Comparison of ENCODE assay signal across 24 mouse cellular contexts in the genomic region with DNA sequence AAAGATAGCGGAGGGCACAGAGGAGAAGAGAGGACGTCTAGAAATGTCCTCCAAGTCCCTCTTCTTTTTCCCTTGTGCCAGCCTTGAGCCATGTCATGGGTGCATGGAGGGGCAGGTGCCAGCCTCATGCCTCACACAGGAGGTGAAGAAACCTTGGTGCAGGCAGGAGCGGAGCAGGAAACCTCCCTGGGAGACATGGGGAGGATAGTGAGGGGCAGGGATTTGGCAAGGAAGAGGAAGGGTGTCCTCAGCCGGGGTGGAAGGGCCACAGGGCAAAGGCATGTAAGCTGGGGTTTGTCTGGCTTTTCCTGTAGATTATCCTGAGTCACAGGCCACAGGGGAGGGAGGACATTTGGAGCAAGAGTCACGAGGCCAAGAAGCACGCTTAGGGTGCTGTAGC. TPM values are rescaled to one million over a fixed set of nuclear protein-coding genes. Genes with fewer than 3 reads are reported as not detected.
DNase-seq lines count a peak whose midpoint lies in the region; ATAC-seq and TF ChIP-seq lines count a peak whose summit lies in the region.
"Had no signal": no experiment of that assay in that cellular context is flagged by ENCODE, and none has a peak within 500 bp of the region (broad histone marks: within the 10 kb centered on the region; RNA-seq: fewer than 3 reads in every experiment).

No protein-coding gene starts in this region.

- 83% methylated on average over 6 of the region's 6 CpGs for WGBS in kidney, embryonic 16.5 days
- 55% methylated on average over 6 of the region's 6 CpGs for WGBS in hindbrain, postnatal 0 days

- 0 out of 2 replicates have a peak overlapping the region, but pooled peaks have one; percentile 6 for H3K9ac ChIP-seq in kidney, embryonic 16.5 days (replicated peaks; ENCODE audit: low read length)
- no peak overlapping the region for H3K9ac ChIP-seq in hindbrain, postnatal 0 days (replicated peaks; ENCODE audit: low read length)
- H3K9ac ChIP-seq: embryonic facial prominence, embryonic 12.5 days; forebrain, embryonic 12.5 days; liver, embryonic 15.5 days; lung, embryonic 15.5 days; neural tube, embryonic 12.5 days; stomach, embryonic 15.5 days had no signal

- H3K4me1 ChIP-seq in kidney, embryonic 16.5 days (ENCODE audit: insufficient read depth, low read length), result peaks cover 8% of the 10 kb centered on the region; the same call in 1 of the 2 replicates
- peaks cover 4% of the 10 kb centered on the region for H3K4me1 ChIP-seq in hindbrain, postnatal 0 days (ENCODE audit: insufficient read depth, low read length)
- H3K4me1 ChIP-seq: embryonic facial prominence, embryonic 12.5 days; neural tube, embryonic 12.5 days had no signal

- H3K27ac ChIP-seq in gastrocnemius, adult 2 months, result peak overlapping the region; percentile 94
- no peak overlapping the region for H3K27ac ChIP-seq in kidney, embryonic 16.5 days (ENCODE audit: low read length)
- H3K27ac ChIP-seq in hindbrain, postnatal 0 days, result peak overlapping the region; percentile 67; the same call in 1 of the 2 replicates
- no peak overlapping the region for H3K27ac ChIP-seq in left cerebral cortex, adult 2 months
- H3K27ac ChIP-seq: embryonic facial prominence, embryonic 12.5 days; forebrain, embryonic 12.5 days; heart, embryonic 10.5 days; liver, embryonic 15.5 days; lung, embryonic 15.5 days; neural tube, embryonic 12.5 days; stomach, embryonic 15.5 days had no signal

- DNase-seq in adrenal gland, postnatal 14 days, result peak; percentile 38
- DNase-seq in adrenal gland, postnatal 36 days, result no peak
- DNase-seq in gastrocnemius, adult 2 months, result peak; percentile 47
- no peak for DNase-seq in gastrocnemius, postnatal 36 days
- DNase-seq in kidney, postnatal 14 days, result no peak
- no peak for DNase-seq in hindbrain, postnatal 0 days (ENCODE audit: low spot score)
- no peak for DNase-seq in left cerebral cortex, adult 2 months (ENCODE audit: extremely low spot score in 1 of 2, low spot score in 2 of 2)
- DNase-seq: layer of hippocampus, postnatal 36 days; liver; lung, postnatal 4 days; midbrain, embryonic 14.5 days; right cerebral cortex, adult 18-20 months; thymus, postnatal 25 days had no signal

- intact Hi-C loops in gastrocnemius, adult 2 months (cut with DNase I), result no loop called here
- intact Hi-C loops in gastrocnemius, postnatal 36 days (cut with DNase I), result no loop called here
- intact Hi-C loops in left cerebral cortex, adult 2 months (cut with DNase I), result no loop called here

- H3K4me2 ChIP-seq in kidney, embryonic 16.5 days (replicated peaks; ENCODE audit: low read depth, low read length), result no peak overlapping the region
- H3K4me2 ChIP-seq in hindbrain, postnatal 0 days (ENCODE audit: low read depth, low read length), result no peak overlapping the region
- H3K4me2 ChIP-seq: embryonic facial prominence, embryonic 12.5 days; forebrain, embryonic 12.5 days; liver, embryonic 15.5 days; lung, embryonic 15.5 days; neural tube, embryonic 12.5 days; stomach, embryonic 15.5 days had no signal

- no peak for TF ChIP-seq CTCF in gastrocnemius, adult 2 months (IDR thresholded peaks at IDR 0.05)
- TF ChIP-seq CTCF in hindbrain, postnatal 0 days (IDR thresholded peaks at IDR 0.05; ENCODE audit: low read depth), result no peak
- no peak for TF ChIP-seq CTCF in left cerebral cortex, adult 2 months (IDR thresholded peaks at IDR 0.05)

- H3K36me3 ChIP-seq in kidney, embryonic 16.5 days (ENCODE audit: insufficient read depth, low read length), result no peaks in the 10 kb centered on the region
- no peaks in the 10 kb centered on the region for H3K36me3 ChIP-seq in hindbrain, postnatal 0 days (ENCODE audit: insufficient read depth, low read length)
- H3K36me3 ChIP-seq: embryonic facial prominence, embryonic 12.5 days; forebrain, embryonic 12.5 days; heart, embryonic 10.5 days; liver, embryonic 15.5 days; lung, embryonic 15.5 days; neural tube, embryonic 12.5 days; stomach, embryonic 15.5 days had no signal

- no peak for ATAC-seq in kidney, embryonic 16.5 days (ENCODE audit: low FRiP score, low TSS enrichment)
- no peak for ATAC-seq in hindbrain, postnatal 0 days
- ATAC-seq: CD4-positive, CD25-positive, alpha-beta regulatory T cell, adult 4 months had no signal

- H3K27me3 ChIP-seq in kidney, embryonic 16.5 days (ENCODE audit: insufficient read depth, low read length), result 0 out of 2 replicates have a peak, but pooled peaks cover 3% of the 10 kb centered on the region
- no peaks in the 10 kb centered on the region for H3K27me3 ChIP-seq in hindbrain, postnatal 0 days (ENCODE audit: insufficient read depth, low read length)
- H3K27me3 ChIP-seq: stomach, embryonic 15.5 days had no signal

- peak overlapping the region; percentile 88 for H3K4me3 ChIP-seq in gastrocnemius, adult 2 months
- no peak overlapping the region for H3K4me3 ChIP-seq in kidney, embryonic 16.5 days (ENCODE audit: low read length)
- no peak overlapping the region for H3K4me3 ChIP-seq in hindbrain, postnatal 0 days (ENCODE audit: low read length)
- H3K4me3 ChIP-seq in left cerebral cortex, adult 2 months, result no peak overlapping the region
- H3K4me3 ChIP-seq: embryonic facial prominence, embryonic 12.5 days; erythroblast, embryonic 14.5 days; forebrain, embryonic 12.5 days; heart, embryonic 10.5 days; liver, embryonic 15.5 days; lung, embryonic 15.5 days; neural tube, embryonic 12.5 days; stomach, embryonic 15.5 days had no signal

- no peaks in the 10 kb centered on the region for H3K9me3 ChIP-seq in kidney, embryonic 16.5 days (ENCODE audit: low read length)
- H3K9me3 ChIP-seq in hindbrain, postnatal 0 days (ENCODE audit: low read length), result no peaks in the 10 kb centered on the region
- H3K9me3 ChIP-seq: embryonic facial prominence, embryonic 12.5 days; forebrain, embryonic 12.5 days; heart, embryonic 10.5 days; liver, embryonic 15.5 days; lung, embryonic 15.5 days; neural tube, embryonic 12.5 days; stomach, embryonic 15.5 days had no signal

RNA-seq across cellular contexts. Expression of a gene that starts 3.6 kb away (rescaled TPM):
- total RNA-seq in adrenal gland, postnatal 14 days (2021), result 2.3 and 2.8 TPM in 2 replicates
- total RNA-seq in adrenal gland, postnatal 36 days (2021), result 1 to 10 TPM; 1.2 to 1.3 TPM
- 10 to 100 TPM; 37.9 to 49.6 TPM for total RNA-seq in gastrocnemius, adult 2 months (2021)
- total RNA-seq in gastrocnemius, postnatal 36 days (2021), result 10 to 100 TPM; 33.5 to 35.9 TPM
- polyA plus RNA-seq in kidney, embryonic 16.5 days (2015; fragmentation: Nextera tagmentation; extraction: Ambion mirVana), result 0.82 and 1.2 TPM in 2 replicates
- total RNA-seq in hindbrain, postnatal 0 days (2014; rRNA removed), result 12.5 and 27.7 TPM in 2 replicates
- polyA plus RNA-seq in hindbrain, postnatal 0 days (2015; fragmentation: Nextera tagmentation; extraction: Ambion mirVana), result 10.9 and 11.2 TPM in 2 replicates
- total RNA-seq in left cerebral cortex, adult 2 months (2021), result 1 to 10 TPM; 4.3 to 4.4 TPM
- polyA plus RNA-seq: erythroblast, embryonic 14.5 days had no signal

RNA-seq across cellular contexts. Expression of a gene that starts 5.9 kb away (rescaled TPM):
- total RNA-seq in adrenal gland, postnatal 14 days (2021), result 23.1 and 23.9 TPM in 2 replicates
- total RNA-seq in adrenal gland, postnatal 36 days (2021), result 10 to 100 TPM; 15.6 to 16.1 TPM
- 10 to 100 TPM; 11.6 to 14.4 TPM for total RNA-seq in gastrocnemius, adult 2 months (2021)
- 10 to 100 TPM in 1 of 2 experiments, 1 to 10 TPM in 1; 9.3 to 11.2 TPM for total RNA-seq in gastrocnemius, postnatal 36 days (2021)
- polyA plus RNA-seq in kidney, embryonic 16.5 days (2015; fragmentation: Nextera tagmentation; extraction: Ambion mirVana), result 12.6 and 13.2 TPM in 2 replicates
- total RNA-seq in hindbrain, postnatal 0 days (2014; rRNA removed), result 14.8 and 18.1 TPM in 2 replicates
- polyA plus RNA-seq in hindbrain, postnatal 0 days (2015; fragmentation: Nextera tagmentation; extraction: Ambion mirVana), result 13.6 and 16.4 TPM in 2 replicates
- 10 to 100 TPM; 18.6 to 21.5 TPM for total RNA-seq in left cerebral cortex, adult 2 months (2021)

RNA-seq across cellular contexts. Expression of a gene that starts 48.2 kb away (rescaled TPM):
- 20.5 and 63.5 TPM in 2 replicates for total RNA-seq in adrenal gland, postnatal 14 days (2021)
- 10 to 100 TPM; 31.7 to 31.8 TPM for total RNA-seq in adrenal gland, postnatal 36 days (2021)
- total RNA-seq in gastrocnemius, adult 2 months (2021), result 100 to 1,000 TPM in 1 of 2 experiments, 10 to 100 TPM in 1; 25.7 to 113 TPM
- total RNA-seq in gastrocnemius, postnatal 36 days (2021), result 10 to 100 TPM in 1 of 2 experiments, 1 to 10 TPM in 1; 3.9 to 32.3 TPM
- polyA plus RNA-seq in kidney, embryonic 16.5 days (2015; fragmentation: Nextera tagmentation; extraction: Ambion mirVana), result 19.5 and 19.9 TPM in 2 replicates
- 2.8 and 5.3 TPM in 2 replicates for total RNA-seq in hindbrain, postnatal 0 days (2014; rRNA removed)
- polyA plus RNA-seq in hindbrain, postnatal 0 days (2015; fragmentation: Nextera tagmentation; extraction: Ambion mirVana), result 8.6 and 8.8 TPM in 2 replicates
- 10 to 100 TPM in 1 of 2 experiments, 1 to 10 TPM in 1; 9.6 to 10.7 TPM for total RNA-seq in left cerebral cortex, adult 2 months (2021)

RNA-seq across cellular contexts. Expression of a gene that starts 54.4 kb away (rescaled TPM):
- 34.9 and 42.8 TPM in 2 replicates for total RNA-seq in adrenal gland, postnatal 14 days (2021)
- 10 to 100 TPM; 53.7 to 54.3 TPM for total RNA-seq in adrenal gland, postnatal 36 days (2021)
- total RNA-seq in gastrocnemius, adult 2 months (2021), result 10 to 100 TPM; 32.6 to 48.1 TPM
- total RNA-seq in gastrocnemius, postnatal 36 days (2021), result 10 to 100 TPM; 28.2 to 31.2 TPM
- polyA plus RNA-seq in kidney, embryonic 16.5 days (2015; fragmentation: Nextera tagmentation; extraction: Ambion mirVana), result 9.4 and 11.3 TPM in 2 replicates
- total RNA-seq in hindbrain, postnatal 0 days (2014; rRNA removed), result 3.5 and 3.8 TPM in 2 replicates
- 2.6 and 3.0 TPM in 2 replicates for polyA plus RNA-seq in hindbrain, postnatal 0 days (2015; fragmentation: Nextera tagmentation; extraction: Ambion mirVana)
- total RNA-seq in left cerebral cortex, adult 2 months (2021), result 1 to 10 TPM; 3.4 to 3.5 TPM

RNA-seq across cellular contexts. Expression of a gene that starts 55.4 kb away (rescaled TPM):
- total RNA-seq in adrenal gland, postnatal 14 days (2021), result 5.1 and 6.6 TPM in 2 replicates
- total RNA-seq in adrenal gland, postnatal 36 days (2021), result 1 to 10 TPM; 4.9 to 5.2 TPM
- under 1 TPM; 0.28 to 0.73 TPM for total RNA-seq in gastrocnemius, adult 2 months (2021)
- under 1 TPM; 0.35 to 0.71 TPM for total RNA-seq in gastrocnemius, postnatal 36 days (2021)
- polyA plus RNA-seq in kidney, embryonic 16.5 days (2015; fragmentation: Nextera tagmentation; extraction: Ambion mirVana), result 0.74 and 0.95 TPM in 2 replicates
- total RNA-seq in hindbrain, postnatal 0 days (2014; rRNA removed), result 108 and 134 TPM in 2 replicates
- 7.1 and 7.6 TPM in 2 replicates for polyA plus RNA-seq in hindbrain, postnatal 0 days (2015; fragmentation: Nextera tagmentation; extraction: Ambion mirVana)
- total RNA-seq in left cerebral cortex, adult 2 months (2021), result 10 to 100 TPM; 24.1 to 34.7 TPM
- total RNA-seq: megakaryocyte-erythroid progenitor cell, adult 5-6 weeks had no signal
- polyA plus RNA-seq: erythroblast, embryonic 14.5 days had no signal

Comparison
In these comparisons a context has a peak if more than half of its experiments do, and no peak if none do; other contexts are left out.
1. DNase-seq: peak in adrenal gland, postnatal 14 days (single experiment) and gastrocnemius, adult 2 months (single experiment); none in adrenal gland, postnatal 36 days (0 of 2), gastrocnemius, postnatal 36 days (0 of 2), kidney, postnatal 14 days (single experiment), hindbrain, postnatal 0 days (single experiment) and left cerebral cortex, adult 2 months (0 of 2).
2. H3K27ac ChIP-seq: peak in gastrocnemius, adult 2 months (single experiment) and hindbrain, postnatal 0 days (single experiment); none in kidney, embryonic 16.5 days (single experiment) and left cerebral cortex, adult 2 months (single experiment).